Mouse (Mus musculus) layer of hippocampus, adult 9-11 months (tissue): ENCODE results near the gene Med17.
"Not testable (repeated sequence)": the region's sequence is repeated elsewhere in the genome, so short reads cannot be mapped to it uniquely, and the experiment has no call there.

Source experiments
- DNase-seq: peaks from one replicate; pipeline ENCODE4 v3.0.0; 2022

Gene Med17

GRCm38 (mm10) chr9:15279649-15280490, at the start of gene Med17:
TSS of gene Med17 (minus strand) at chr9:15279931.
- peak; percentile 94 for DNase-seq

DNA sequence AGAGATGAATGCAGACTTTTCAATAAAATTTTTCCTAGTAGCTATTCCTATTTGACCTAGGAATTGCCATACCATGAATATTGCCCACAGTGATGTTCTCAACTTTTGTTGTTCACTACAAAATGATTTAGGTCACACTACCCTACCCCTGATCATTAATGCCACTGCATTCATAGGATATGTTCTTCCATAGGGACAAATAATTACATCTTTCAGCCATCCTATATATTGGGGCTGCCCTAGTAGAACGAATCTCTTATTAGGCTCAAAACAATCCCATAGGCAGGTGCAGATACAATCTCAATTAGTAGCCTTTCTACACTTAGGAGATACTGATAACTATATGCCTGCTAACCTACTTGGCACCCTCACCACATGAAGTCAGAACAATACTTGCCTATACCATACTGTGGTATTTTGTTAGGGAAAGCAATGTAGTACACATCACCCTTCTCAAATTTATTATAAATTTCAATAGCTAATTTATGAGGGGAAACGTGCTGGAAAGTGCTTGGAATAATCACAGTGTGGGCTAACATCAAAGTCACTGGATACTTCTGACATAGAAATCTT, 38.5 kb upstream of the Med17 start:
- DNase-seq = no peak

GRCm38 (mm10) chr9:15317223-15318169, 37.8 kb upstream of the Med17 start:
- DNase-seq = no peak

GRCm38 (mm10) chr9:15316296-15316695, 36.6 kb upstream of the Med17 start:
- DNase-seq = not testable (repeated sequence)

GRCm38 (mm10) chr9:15314619-15315018, 34.9 kb upstream of the Med17 start:
- no peak for DNase-seq

GRCm38 (mm10) chr9:15313633-15314032, 33.9 kb upstream of the Med17 start:
- no peak for DNase-seq

DNA sequence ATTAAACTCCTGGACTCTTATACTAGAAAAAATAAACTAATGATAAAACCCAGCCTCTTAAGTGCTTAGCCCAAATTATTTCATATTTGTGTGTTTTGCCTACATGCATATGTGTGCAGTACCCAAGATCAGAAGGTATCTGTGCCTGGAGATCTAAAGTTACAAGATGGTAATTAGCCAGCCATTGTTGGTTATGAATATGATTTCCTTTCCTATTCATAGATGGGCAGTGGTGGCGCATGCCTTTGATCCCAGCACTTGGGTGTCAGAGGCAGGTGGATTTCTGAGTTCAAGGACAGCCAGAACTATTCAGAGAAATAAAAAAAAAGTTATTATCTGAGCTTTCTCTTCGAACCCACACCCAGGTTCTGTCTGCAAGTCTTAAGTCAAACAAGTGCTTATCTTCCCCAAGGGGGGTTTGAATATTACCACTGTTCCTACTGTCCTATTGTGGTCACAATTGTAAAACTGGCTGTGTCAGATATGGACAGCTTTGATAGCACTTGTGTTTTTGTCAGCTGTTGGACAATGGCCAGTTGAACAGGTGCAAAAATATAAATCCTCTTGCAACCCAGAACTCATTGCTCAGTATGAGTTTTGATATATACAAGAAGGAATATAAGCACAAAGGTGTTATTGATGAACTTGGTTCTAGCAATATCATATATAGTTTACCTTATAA, 32.5 kb upstream of the Med17 start:
- DNase-seq = no peak

GRCm38 (mm10) chr9:15310179-15310578, 30.4 kb upstream of the Med17 start:
- no peak for DNase-seq

- no peak for DNase-seq
Observed at GRCm38 (mm10) chr9:15309425-15309824, 29.7 kb upstream of the Med17 start.

DNA sequence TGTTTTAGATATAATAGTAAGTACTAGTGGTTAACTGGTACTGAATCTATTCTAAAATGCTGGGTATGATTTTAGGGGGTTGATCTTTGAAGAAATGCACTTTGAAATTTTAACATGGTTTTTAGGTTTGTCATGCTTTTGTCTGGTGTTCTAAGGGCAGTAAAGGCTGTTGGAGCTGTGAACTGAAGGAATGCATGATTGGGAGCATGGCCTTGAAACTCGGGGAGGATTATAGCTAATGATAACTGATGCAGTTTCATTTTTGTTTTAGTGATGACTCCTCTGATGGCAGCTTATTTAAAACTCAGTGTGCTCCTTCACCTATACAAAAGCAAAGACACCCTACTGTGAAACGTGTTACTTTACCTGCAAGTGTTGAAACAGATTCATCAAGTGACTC, 28.5 kb upstream of the Med17 start:
- no peak for DNase-seq

DNA sequence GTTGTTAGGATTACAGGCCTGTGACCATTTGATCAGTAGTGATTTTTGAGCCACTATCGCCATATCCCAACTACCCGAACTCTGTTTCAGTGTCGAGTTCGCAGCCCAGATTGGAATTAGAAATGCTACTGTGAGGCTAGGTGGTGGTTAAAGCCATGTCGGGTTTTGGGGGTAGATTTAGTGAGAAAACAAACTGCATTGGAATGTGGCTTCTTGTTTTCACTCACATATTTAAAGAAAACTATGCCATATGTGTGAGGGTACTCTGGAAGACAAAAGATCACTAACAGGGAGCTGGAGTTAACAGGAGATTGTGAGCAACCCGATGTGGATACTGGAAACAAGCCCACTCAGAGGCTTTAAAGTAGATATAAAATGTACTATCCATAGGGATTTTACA, 27.5 kb upstream of the Med17 start:
- no peak for DNase-seq

- DNase-seq = no peak
Observed at GRCm38 (mm10) chr9:15306398-15307119, 26.8 kb upstream of the Med17 start, which contains the start of gene 4931406C07Rik. TSS of gene 4931406C07Rik (minus strand) at chr9:15306448.

- peak; percentile 95 for DNase-seq
Observed at GRCm38 (mm10) chr9:15305503-15306397, 26.0 kb upstream of the Med17 start, which contains the start of gene Taf1d. TSS of gene Taf1d (plus strand) at chr9:15306214.

DNA sequence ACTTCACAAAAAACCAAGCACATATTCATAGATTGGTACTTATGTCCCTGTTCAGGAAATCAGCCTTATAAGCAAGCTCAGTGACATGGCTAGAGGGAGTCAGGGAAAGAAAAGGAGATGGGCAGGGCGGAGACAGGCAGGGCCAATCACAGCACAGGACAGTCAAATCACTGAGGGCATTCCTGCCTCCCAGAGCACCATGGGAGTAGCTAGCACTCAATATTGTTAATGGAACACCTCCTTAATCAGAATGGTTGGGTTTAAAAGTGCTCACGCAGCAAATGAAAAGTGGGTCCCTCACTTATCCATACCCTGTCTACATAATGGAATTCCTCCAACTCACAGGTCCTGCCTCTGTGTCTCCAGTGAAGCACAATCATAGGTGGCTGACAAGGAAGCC, 23.1 kb upstream of the Med17 start:
- DNase-seq = no peak

DNA sequence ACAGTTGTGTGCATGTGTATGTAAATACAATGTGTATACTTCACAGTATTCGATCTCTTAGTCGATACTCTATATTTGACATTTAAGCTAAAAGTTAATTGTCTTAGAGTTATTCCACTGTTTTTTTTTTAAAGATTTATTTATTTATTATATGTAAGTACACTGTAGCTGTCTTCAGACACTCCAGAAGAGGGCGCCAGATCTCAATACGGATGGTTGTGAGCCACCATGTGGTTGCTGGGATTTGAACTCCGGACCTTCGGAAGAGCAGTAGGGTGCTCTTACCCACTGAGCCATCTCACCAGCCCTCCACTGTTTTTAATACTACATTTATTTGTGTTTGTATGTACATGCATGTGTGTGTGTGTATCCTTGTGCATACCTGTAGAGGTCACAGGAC, 22.3 kb upstream of the Med17 start:
- not testable (repeated sequence) for DNase-seq

- peak; percentile 51 for DNase-seq
Observed at GRCm38 (mm10) chr9:15301399-15301798, 21.7 kb upstream of the Med17 start.

DNA sequence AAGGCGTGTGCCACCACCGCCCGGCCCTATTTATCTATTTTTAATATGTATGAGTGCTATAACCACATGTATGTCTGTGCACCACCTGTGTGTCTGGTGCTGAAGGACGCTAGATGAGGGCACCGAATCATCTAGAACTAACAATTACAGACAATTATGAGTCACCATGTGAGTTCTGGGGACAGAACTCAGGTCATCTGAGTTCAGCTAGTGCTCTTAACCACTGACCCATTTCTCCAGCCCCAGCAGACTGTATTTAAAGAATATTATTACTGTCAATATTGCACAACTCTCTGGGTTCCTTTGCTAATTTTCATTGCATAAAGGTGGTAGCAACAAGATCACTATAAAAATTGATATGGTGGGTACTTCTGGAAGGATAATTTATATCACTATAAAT, 20.3 kb upstream of the Med17 start:
- no peak for DNase-seq

GRCm38 (mm10) chr9:15298451-15298850, 18.7 kb upstream of the Med17 start:
- DNase-seq = no peak

DNA sequence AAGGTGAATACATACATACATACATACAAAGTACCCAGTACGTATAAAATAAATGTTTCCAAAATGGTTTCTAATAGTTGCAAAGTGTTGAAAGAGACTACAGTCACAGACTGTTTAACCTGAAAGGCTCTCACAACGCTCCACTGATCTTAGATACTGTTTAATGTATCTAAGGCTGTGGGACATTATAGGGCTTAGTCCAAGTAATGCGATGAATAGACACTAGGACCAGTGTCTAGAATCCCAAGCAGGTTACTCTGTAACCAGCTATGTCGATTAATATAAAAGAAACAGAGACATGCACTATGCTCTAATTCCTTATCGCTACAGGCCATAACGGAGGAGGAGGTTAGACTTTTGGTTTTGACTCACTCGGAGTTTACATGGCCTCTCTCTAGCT, 17.4 kb upstream of the Med17 start:
- DNase-seq = no peak

GRCm38 (mm10) chr9:15289251-15289650, 9.5 kb upstream of the Med17 start:
- no peak for DNase-seq

DNA sequence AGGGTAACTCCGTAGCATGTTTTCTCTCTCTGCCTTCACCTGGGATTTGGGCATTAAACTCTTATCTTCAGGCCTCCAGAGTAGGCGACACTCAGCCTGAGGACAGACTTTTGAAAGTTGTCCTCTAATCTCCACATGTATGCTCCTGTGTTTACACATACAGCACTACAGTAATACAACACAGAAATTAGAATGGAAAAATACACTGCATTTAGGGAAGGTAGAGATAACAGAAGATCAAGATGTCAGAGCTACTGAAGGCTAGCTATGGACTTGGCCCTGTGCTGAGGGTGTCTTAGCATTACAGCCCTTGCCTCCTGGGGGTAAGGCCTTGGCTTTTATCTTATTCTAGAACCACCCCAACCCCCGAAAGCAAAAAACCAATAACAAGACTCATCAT, 8.7 kb upstream of the Med17 start:
- DNase-seq = no peak
